Mouse (Mus musculus): ENCODE measurements around the gene Arl6.

The Arl6 gene

DNA sequence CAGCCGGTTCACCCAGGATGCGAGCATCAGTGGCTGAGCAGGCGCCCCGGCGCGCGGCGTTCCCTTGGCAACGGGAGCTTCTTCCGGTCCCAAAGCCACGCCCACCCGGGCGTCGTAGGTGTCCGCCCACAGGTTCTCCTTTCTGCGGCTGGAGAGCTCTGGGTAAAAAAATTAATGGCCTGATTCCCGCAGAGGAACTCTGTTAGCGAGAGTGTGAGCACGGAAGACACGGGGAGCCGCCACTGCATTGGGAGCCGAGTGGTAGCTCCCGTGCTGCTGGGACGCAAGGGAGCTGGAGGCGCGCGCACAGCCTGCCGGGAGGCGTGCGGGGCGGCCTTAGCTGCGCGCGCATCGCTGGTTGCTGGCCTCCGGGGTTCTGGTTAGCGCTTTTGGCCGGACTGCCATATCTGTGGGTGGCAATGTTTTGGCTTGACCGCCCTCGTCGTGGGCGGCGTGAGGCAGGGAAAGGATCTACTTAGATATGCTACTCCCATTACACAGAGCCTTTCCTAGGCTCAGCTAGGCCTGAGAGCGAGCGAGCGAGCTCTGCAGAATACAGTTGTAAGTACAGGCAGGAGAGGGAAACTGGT is at the start of gene Arl6:
Arl6 (minus strand) TSS at position 290 of the 590 bp plus-strand sequence.
- peak; percentile 97 for DNase-seq (ENCODE audit: inconsistent ontology term)

DNA sequence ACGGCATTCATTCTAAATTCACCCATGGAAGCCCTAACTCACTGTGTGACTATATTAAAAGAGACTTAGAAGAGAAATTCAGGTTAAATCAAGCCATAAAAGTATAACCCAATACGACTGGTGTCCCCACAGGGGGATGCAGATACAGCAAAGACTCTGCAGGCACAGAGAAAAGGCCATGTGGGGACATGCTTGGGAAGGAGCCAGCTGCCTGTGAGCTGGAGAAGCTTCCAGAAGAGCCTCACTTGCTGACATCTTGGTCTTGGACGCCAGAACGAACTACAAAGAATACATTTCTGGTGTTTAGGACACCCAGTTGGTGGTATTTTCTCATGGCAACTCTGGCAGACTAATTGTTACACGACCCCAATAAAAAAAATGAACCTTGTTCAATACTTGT is 45.9 kb upstream of the Arl6 start:
- no peak for DNase-seq (ENCODE audit: inconsistent ontology term)

DNA sequence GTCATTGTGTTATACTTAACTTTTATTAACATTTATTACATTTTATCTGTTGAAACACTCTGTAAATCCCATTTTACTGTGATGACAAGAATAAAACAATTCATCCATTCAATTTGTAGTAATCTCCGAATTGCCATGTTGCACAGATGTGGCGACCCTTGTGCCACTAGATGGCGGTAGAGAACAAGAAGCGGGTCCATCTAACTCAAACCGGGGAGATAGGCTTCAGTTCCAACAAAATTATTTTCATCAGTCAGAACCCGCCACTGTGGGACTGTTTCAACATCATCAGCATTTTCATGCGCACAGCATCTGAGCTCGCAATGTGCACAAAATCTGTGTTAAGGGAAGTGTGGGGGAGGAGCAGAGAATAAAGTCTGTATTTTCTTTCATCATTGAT is 44.2 kb upstream of the Arl6 start:
- DNase-seq (ENCODE audit: inconsistent ontology term), result peak; percentile 34

DNA sequence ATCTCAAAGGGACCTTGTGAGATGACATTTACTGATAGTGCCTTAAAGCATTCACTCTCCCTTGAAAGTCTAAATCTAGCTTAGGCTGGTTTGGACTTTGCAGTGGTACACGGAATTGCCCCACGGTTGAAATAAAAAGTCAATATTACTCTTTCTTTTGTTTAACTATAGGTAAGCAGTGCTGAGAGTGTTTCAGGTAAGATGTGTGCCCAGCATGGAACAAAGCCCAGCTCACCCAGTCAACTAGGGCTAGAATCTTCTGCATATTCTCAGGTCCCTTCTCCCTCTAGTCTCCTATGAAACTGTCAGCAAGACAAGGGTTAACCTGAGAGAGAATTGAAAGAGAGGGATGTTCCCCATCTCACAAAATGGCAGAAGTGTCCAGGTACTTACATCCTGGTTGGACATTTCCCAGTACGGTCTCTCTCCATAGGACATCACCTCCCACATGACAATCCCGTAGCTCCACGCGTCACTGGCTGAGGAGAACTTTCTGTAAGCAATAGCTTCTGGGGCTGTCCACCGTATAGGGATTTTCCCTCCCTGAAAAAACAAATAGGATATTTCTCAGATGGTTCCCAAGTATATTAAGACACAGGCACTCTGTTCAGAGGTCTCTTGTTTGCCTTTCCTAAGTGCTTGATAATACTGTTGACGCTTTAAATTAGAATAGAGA is 43.2 kb upstream of the Arl6 start:
- DNase-seq (ENCODE audit: inconsistent ontology term), result no peak

DNA sequence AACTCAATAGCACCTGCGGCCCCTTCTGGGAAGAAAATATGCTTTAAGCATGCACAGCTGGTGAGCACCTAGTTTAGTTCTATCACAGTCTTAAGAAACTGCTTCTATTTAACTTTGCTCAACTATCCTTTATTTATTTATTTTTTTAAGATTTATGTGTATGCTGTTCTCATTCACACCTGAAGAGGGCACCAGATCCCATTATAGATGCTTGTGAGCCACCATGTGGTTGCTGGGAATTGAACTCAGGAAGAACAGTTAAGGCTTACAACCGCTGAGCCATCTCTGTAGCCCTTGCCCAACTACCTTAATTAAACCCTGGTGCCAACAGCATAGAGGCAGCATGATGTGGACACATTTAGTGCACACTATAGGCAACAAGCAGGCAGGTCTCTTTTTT is 27.7 kb upstream of the Arl6 start:
- DNase-seq (ENCODE audit: inconsistent ontology term), result no peak

DNA sequence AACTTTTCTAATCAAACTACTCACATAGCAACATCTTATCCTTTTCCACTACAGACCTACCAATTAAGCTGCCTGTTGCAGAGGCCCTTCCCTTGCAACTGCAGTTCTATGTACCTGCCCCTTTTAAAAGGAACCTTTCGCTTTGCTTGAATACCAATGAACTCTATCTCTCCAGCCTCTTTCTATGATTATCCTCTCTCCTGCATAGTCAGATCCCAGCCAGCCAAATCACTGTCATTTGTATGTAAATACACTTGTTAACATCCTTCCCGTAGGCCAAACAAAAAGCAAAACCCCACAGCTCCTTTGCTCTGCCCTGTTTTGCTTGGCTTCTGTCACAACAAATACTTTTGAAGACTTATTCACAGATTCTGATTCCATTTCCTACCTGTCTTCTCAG is 4.6 kb upstream of the Arl6 start:
- DNase-seq (ENCODE audit: inconsistent ontology term), result no peak

DNA sequence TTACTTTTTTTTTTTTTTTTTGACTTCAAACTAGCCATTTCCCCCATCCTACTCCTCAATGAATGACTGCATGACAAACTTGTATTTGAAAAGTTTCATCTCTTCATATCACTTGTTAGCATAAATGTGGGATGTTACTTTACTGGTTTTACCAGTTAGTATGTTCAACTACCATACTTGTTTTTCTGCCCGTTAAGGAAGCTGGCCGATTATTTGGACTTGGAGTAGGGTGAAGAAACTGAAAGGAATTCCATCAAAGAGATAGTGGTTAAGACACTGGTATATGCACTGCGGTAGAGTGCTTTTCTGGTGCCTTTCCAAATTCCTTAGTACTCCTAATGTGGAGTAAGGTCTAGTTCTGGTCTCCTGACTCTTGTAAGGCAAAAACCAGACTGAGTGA is 794 bp upstream of the Arl6 start:
- DNase-seq (ENCODE audit: inconsistent ontology term), result no peak

DNA sequence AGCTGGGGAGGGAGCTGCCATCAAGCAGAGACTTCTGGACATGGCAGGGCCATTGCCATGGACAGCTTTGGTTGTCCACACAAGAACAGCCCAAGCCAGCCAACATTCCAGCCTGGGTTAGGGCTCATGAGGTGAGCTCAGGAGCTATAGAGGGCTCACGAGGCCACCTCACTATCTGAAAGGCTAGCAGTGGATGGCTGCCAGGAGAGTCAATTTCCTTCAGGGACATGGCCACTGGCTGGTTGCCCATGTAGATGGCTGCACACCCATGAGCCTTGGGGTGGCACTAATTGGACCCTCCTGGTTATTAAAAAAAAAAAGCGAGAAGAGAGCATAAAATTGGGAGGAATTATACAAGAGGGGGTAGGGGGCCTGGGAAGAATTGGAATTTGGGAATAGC is 4.6 kb downstream of the Arl6 start:
- no peak for DNase-seq (ENCODE audit: inconsistent ontology term)

DNA sequence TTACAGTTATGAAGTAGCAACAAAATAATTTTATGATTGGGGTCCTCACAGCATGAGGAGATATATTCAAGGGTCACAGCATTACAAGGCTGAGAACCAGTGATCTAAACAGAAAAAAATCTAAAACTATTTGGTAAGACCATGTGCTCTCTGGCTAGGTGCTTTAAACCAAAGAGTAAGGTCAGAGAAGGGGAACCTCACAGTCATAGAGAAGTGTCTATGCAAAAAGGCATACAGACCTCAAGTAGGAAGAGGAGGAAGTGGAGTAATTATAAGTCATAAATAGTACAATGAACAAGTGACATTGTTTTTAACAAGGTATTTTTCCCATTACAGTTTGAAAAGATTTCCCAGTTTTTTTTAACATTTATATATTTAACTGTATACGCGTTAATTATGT is 17.6 kb downstream of the Arl6 start:
- no peak for DNase-seq (ENCODE audit: inconsistent ontology term)

DNA sequence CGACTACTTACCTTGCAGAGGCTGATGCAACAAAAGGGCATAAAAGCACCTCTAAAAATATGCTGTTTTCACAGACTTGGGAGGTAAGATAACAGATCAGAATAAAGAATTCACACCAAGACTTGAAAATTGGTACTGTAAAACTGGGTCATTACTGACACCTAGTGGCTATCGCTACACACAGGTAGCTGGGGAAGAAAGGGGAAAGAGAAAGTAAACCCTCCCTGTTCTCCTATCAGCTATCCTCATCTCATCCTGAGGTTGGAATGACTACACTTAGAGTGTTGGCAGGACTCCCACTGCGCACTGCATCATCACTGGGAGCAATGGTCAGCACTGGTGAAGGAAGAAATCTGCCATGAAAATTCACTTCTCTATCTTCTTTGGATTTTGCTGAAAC is 22.0 kb downstream of the Arl6 start:
- peak; percentile 38 for DNase-seq (ENCODE audit: inconsistent ontology term)

DNA sequence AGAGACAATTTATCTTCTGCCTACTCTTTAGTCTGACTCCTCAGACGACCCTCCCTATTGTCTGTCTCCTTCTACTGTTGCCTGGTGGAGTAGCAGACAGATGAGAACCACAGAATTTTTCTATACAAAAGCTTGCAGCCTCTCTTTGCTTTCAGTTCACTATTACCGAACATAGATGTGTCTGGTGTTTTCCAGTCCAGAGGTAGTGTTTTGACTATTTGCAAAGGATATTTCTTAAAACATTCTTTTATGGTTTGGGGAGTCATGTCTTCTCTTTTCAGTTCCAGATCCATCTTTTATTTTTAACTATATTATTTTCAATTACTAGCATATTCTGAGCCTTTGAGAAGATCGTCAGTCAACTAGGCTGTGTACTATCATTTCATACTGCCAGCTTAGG is 23.5 kb downstream of the Arl6 start:
- DNase-seq (ENCODE audit: inconsistent ontology term), result no peak

DNA sequence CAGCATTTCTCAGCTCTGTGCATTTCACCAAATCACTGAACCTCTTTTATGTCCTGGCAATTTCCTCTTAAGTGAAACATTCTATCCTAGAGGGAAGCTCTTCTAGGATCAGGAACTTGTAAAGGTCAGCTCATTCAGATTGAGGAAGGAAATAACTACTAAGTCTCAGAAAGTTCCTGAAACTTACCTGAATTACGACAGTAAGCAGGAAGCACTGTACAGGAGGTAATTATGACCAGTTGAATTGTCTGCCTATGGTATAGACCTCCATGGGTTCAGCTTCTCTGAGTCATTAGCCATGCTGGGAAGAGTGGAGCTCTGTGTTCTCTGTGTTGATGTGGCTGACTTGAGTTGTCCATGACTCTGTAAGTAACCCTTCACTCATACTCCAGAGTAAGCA is 28.4 kb downstream of the Arl6 start:
- no peak for DNase-seq (ENCODE audit: inconsistent ontology term)

DNA sequence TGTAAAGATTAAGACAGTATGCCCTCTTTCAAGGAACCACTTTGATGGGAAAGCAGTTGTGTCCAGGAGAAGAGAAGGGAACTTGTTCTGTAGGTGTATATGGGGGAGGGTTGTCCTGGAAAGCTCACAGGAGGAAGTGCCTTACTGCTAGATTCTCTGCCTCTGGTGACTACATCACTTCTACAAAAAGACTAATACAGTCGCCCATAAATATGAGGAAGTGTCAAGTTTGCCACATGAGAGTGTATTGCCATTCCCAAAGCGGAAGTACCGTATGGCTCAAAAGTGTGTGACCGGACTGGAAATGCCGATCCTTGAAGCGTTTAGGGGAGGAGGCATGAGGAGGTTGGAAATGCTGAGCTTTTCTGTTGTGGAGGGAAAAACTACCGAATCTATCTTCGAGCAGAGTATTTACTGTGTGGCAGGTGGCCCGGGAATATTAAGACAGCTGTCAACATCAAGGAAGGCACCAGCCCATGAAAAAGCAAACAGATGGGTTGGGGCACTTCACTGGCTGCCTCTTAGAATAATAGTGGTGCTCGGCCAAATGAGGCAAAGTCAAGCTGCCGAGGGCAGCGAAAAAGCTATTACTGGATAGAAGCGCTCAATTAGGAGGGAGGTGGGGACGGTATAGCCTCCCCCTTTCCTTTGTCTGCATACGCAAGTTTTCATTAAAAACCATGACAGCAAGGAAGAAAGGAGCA is 35.0 kb downstream of the Arl6 start:
- DNase-seq (ENCODE audit: inconsistent ontology term), result no peak

DNA sequence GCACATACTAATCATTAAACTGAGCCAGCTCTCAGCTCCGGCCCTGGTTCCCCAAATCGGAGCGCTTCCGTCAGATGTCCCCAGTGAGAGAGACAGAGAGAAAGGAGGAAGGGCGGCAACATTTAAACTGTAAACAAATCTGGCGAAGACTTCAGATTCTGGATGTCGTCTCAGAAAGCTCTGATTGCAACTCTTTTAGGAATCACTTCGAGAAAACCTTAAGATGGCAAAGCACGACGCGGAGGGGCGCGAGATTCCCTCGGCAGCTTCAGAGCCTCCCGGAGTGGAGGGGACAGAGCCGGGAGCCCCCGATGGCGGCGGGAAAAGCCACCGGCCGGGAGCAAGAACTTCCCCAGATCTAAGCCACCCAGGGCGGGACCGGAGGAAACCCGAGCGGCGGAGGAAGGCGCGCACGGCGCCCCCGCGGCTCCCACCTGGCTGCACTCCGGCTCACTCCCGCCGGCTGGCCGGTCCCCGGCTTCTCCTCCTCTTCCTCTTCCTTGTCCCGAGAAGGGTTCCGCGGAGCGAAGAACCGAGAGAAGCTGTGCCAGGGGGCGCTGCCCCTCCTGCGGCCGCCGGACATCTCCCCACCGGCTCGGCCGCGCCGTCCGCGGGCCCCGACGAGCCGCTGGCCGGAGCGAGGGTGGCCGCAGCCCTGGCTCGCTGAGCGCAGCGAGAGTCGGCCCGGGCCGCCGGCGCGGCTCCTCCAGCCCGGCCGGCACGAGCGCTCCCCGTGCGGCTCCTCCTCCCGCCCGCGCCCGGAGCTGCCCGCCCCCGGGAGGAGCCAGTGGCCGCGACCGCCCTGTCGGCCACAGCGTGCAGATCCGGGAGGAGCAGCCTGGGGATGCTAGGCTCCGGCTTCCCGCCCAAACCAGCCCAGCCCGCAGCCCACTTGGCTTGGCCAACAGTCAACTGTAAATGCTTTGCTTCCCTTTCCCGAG is 38.6 kb downstream of the Arl6 start, which contains the start of gene Crybg3:
Crybg3 (minus strand) TSS at position 669 of the 941 bp plus-strand sequence.
- peak; percentile 82 for DNase-seq (ENCODE audit: inconsistent ontology term)

DNA sequence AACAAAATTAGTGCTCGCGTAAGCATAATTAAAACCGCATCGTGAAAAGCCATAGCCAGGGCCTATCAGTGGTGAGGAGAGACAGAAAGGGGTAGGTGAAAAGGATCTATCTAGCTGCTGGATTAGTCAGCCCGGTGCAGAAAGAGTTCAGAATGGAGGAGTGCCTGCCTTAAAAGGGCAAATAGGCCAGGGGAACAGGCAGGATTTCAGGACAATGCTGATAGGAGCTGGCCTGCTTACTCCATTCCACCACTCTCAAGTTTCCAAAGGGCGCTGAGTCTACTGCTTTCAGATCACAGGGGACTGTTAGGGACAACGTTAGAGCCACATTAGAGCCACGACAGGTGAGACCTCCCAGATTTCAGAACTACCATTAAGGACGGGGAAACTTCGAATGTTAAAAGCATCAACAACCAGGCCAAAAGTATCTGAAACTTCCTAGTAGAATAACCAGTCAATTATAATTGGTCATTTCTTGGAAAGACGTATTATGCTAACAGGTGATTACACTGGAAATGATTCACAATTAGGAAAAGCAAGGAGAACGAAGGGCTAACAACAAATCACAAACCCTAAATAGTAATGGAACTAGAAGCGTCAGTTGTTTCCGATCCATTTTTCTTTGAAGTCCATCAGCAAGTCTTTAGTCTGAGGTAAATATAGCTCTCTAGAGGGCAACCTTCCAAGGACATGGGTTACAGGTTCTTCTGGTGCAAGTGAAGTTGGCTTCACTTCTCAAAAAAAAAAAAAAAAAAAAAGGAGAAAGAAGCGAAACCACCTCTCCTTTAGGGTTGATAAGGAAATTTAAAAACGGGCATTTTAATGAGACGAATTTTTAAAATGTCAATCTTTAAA is 39.6 kb downstream of the Arl6 start:
- peak; percentile 55 for DNase-seq (ENCODE audit: inconsistent ontology term)

DNA sequence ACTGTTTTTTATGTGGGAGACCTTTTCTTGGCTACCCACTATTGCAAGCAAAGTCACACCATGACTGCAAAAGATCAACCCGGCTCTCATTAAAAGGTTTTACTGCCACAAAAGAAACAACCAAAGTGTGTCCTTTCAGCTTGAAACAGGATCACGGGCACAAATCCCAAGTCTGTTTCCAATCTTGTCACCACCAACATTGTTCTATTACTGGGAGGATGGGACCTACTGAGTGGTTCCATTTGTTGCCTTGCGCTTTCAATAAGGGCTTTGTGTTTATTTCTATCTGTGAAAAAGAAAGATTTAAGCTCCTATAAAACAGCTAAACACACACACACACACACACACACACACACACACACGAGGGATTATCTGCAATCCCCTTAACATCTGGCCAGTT is 40.2 kb downstream of the Arl6 start:
- DNase-seq (ENCODE audit: inconsistent ontology term), result no peak

DNA sequence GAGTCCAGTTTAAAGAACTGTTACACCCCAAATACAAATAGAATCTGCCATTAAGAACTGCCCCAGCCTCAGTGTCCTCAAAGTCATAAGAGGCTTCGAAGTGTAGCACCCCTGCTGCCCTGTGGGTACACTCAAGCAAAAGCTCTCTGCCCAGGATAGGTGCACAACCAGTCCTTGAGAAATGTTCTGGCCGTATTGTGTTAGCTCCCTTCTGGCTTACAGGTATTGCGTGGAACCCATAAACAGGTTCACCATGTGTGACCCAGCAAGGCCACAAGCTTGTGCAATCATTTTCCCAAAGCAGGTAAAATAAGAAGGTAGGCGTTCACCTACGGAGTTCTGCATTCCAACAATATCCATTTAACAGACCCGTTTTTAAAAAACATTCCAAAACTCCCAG is 41.9 kb downstream of the Arl6 start:
- DNase-seq (ENCODE audit: inconsistent ontology term), result no peak

DNA sequence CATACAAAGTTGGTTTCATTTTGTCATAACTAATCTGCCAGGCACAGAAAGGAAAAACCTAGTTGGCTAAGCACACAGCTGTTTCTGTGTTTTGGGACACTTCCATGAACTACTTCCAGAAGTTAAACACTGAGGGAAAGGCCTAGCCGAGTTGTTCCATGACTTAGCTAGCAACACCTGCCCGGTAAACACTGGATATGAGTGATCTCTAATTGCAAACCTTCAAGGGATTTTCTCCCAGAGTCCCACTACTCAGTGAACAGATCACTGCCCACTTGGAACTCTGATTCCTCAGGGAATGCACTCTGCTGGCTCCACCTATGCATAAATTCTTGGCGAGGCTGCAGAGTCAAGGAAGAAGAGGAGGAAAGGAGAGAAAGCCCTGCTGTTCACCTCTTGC is 44.5 kb downstream of the Arl6 start:
- DNase-seq (ENCODE audit: inconsistent ontology term), result peak; percentile 23

DNA sequence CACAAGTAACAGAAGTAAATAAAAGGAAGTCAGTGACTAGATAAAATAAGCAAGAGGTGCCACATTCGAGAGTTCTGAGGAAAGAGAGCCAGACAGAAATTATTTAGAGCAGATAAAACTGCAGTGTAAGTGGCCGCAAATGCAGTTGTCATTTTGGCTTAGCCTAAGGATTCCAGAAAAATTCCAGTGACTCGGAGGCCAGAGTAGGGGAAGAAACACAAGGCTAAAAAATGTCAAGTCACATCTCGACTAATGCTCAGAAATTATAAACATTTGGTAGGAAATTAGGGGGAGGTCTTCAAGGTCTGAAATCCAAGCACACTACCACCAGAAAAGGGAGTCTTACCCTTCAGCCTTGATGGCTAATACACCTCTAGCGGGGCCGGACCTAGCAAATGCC is 48.4 kb downstream of the Arl6 start:
- peak; percentile 22 for DNase-seq (ENCODE audit: inconsistent ontology term)

DNA sequence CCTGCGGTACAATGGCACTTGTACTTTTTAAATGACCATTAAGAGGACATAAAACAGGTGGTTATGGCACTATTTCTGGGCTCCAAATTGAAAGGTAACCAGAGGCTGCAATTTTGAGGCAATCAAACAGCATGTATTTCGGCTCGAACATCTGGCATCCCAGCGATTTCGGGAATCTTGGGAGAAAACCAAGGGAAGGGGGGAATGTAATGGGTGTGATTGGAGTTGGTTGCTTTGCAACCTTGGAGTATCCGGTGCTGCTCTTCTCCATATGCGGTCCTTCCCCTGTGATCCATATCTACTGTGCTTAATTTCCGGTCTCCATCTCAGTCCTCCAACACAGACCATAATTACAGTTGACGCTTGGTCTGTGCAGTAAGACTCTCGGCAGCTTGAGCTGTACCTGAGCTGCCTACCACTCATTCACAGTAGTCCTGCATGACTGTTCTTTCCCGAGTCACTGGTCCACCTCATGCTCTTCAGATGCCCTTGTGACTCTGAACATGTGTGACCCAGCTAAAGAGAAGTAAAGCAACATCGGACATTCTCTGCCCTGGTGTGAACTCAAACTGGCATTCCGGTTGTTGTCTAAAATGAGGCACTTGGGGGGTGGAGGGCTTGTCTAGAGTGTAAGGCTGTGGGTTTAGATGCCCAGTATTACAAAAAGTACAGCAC is 50.7 kb downstream of the Arl6 start:
- no peak for DNase-seq (ENCODE audit: inconsistent ontology term)

DNA sequence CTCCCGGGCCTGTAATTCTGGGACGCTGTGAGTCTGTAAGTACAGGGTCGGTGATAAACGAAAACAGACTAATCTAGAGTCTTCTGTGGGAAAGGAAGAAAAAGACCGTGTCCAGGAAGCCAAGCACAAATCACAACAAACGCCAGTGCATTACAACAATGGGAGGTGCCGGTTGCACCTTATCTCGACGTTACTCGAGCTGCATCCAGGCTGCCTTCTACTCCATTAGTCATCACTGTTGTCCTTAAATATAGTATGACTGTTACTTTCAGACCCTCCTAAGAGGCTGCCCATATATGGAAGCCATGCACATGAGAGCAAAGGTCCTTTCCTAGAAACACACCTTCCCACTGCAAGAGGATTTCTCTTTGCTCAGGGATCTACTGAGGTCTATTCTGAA is 51.4 kb downstream of the Arl6 start:
- no peak for DNase-seq (ENCODE audit: inconsistent ontology term)

All from Muller cell, postnatal 12 days (primary cell).